Mouse (Mus musculus): ENCODE measurements around the gene Ttc30a2. TPM values are rescaled to one million over a fixed set of nuclear protein-coding genes. Genes with fewer than 3 reads are reported as not detected.
"Not testable (repeated sequence)": the region's sequence is repeated elsewhere in the genome, so short reads cannot be mapped to it uniquely, and the experiment has no call there.

Ttc30a2 gene
- polyA plus RNA-seq (2012; rRNA removed), result 0.09 and 0.11 TPM in 2 replicates

- not testable (repeated sequence) for H3K27me3 ChIP-seq (ENCODE audit: control insufficient read depth, insufficient read depth, low read length)
- 53% methylated on average over 24 of the region's 24 CpGs for WGBS
Observed at GRCm38 (mm10) chr2:75977752-75978368, at the start of gene Ttc30a2. Ttc30a2 (minus strand) TSS chr2:75978170.

GRCm38 (mm10) chr2:76016890-76017289, 38.9 kb upstream of the Ttc30a2 start:
- 37% methylated on average over 7 of the region's 7 CpGs for WGBS
- Histone ChIP-seq H3K36me3 (ENCODE audit: control insufficient read depth, insufficient read depth, low read length) (no peaks in the 10 kb centered on the region), H3K27ac (ENCODE audit: insufficient read depth, low read depth, low read length) (no peak overlapping the region), H3K27me3 (ENCODE audit: control insufficient read depth, insufficient read depth, low read length) (no peaks in the 10 kb centered on the region; the same call in 1 of the 2 replicates), H3K4me1 (ENCODE audit: control insufficient read depth, insufficient read depth, insufficient read length, low read length) (no peaks in the 10 kb centered on the region), H3K4me3 (ENCODE audit: low read depth, low read length) (no peak overlapping the region)
- no peak for TF ChIP-seq POLR2A (IDR thresholded peaks at IDR 0.05; ENCODE audit: low read depth, low read length)
- no peak for TF ChIP-seq CTCF (IDR thresholded peaks at IDR 0.05; ENCODE audit: extremely low read depth, insufficient read length, insufficient replicate concordance, low read depth, low read length)

More at GRCm38 (mm10) chr2:75977752-75978368, at the start of gene Ttc30a2:
- H3K4me3 ChIP-seq (ENCODE audit: low read depth, low read length); H3K27ac ChIP-seq (ENCODE audit: insufficient read depth, low read depth, low read length); H3K36me3 ChIP-seq (ENCODE audit: control insufficient read depth, insufficient read depth, low read length); H3K4me1 ChIP-seq (ENCODE audit: control insufficient read depth, insufficient read depth, insufficient read length, low read length): not testable (repeated sequence)

- H3K4me1 ChIP-seq (ENCODE audit: control insufficient read depth, insufficient read depth, insufficient read length, low read length), result no peaks in the 10 kb centered on the region
- 64% methylated on average over 8 of the region's 8 CpGs for WGBS
- no peak for TF ChIP-seq POLR2A (IDR thresholded peaks at IDR 0.05; ENCODE audit: low read depth, low read length)
- TF ChIP-seq CTCF (IDR thresholded peaks at IDR 0.05; ENCODE audit: extremely low read depth, insufficient read length, insufficient replicate concordance, low read depth, low read length), result no peak
- no peaks in the 10 kb centered on the region; the same call in 1 of the 2 replicates for H3K27me3 ChIP-seq (ENCODE audit: control insufficient read depth, insufficient read depth, low read length)
- no peak overlapping the region for H3K4me3 ChIP-seq (ENCODE audit: low read depth, low read length)
- H3K36me3 ChIP-seq (ENCODE audit: control insufficient read depth, insufficient read depth, low read length), result no peaks in the 10 kb centered on the region
- H3K27ac ChIP-seq (ENCODE audit: insufficient read depth, low read depth, low read length), result no peak overlapping the region
Observed at GRCm38 (mm10) chr2:76016136-76016535, 38.2 kb upstream of the Ttc30a2 start.

GRCm38 (mm10) chr2:76015460-76015859, 37.5 kb upstream of the Ttc30a2 start:
- TF ChIP-seq POLR2A (IDR thresholded peaks at IDR 0.05; ENCODE audit: low read depth, low read length) (no peak), CTCF (IDR thresholded peaks at IDR 0.05; ENCODE audit: extremely low read depth, insufficient read length, insufficient replicate concordance, low read depth, low read length) (no peak)
- WGBS, result 89% methylated on average over 7 of the region's 7 CpGs
- H3K4me3 ChIP-seq (ENCODE audit: low read depth, low read length), result no peak overlapping the region
- no peaks in the 10 kb centered on the region for H3K36me3 ChIP-seq (ENCODE audit: control insufficient read depth, insufficient read depth, low read length)
- no peak overlapping the region for H3K27ac ChIP-seq (ENCODE audit: insufficient read depth, low read depth, low read length)
- H3K27me3 ChIP-seq (ENCODE audit: control insufficient read depth, insufficient read depth, low read length), result no peaks in the 10 kb centered on the region; the same call in 1 of the 2 replicates
- no peaks in the 10 kb centered on the region for H3K4me1 ChIP-seq (ENCODE audit: control insufficient read depth, insufficient read depth, insufficient read length, low read length)

DNA sequence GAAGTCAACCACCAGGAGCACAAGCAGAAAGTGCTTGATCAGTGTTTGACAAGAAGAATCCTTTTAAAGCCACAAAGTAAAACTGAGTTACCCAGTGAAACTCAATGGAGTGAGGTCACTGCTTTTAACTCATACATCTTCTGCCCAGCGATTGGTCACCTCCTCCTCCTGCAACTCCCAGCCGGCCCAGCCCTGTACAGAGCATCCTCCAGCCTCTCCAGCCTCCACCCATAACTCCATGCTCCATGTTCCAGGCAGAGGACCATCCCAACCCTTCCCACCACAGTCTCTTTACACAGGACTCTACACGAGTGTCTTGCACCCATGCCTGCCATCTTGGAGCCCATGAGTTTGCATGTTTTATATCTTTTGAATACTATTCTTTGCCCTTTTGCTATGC, 36.7 kb upstream of the Ttc30a2 start:
- WGBS, result 84% methylated on average over 3 of the region's 3 CpGs
- no peak overlapping the region for H3K27ac ChIP-seq (ENCODE audit: insufficient read depth, low read depth, low read length)
- H3K4me3 ChIP-seq (ENCODE audit: low read depth, low read length), result no peak overlapping the region
- no peaks in the 10 kb centered on the region; the same call in 1 of the 2 replicates for H3K27me3 ChIP-seq (ENCODE audit: control insufficient read depth, insufficient read depth, low read length)
- no peaks in the 10 kb centered on the region for H3K4me1 ChIP-seq (ENCODE audit: control insufficient read depth, insufficient read depth, insufficient read length, low read length)
- no peaks in the 10 kb centered on the region for H3K36me3 ChIP-seq (ENCODE audit: control insufficient read depth, insufficient read depth, low read length)
- TF ChIP-seq CTCF (IDR thresholded peaks at IDR 0.05; ENCODE audit: extremely low read depth, insufficient read length, insufficient replicate concordance, low read depth, low read length) (no peak), POLR2A (IDR thresholded peaks at IDR 0.05; ENCODE audit: low read depth, low read length) (no peak)

DNA sequence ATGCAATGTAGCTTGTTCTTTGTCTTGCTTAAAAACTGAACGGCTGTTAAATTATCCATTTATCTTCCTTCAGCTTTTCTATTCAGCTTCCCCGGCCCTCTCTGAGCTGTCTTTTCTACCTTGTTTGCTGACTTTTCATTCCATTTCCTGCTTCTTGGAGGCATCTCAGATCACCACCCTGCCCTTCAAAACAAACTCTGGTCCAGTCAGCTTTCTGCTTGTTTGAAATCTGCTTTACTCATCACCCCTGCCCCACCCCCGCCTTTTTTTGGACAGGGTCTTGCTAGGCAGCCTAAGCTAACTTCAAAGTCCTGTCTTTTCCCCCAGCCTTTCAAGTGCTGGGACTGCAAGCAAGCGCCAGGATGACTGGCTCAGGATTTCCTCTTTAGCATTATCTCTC, 28.2 kb upstream of the Ttc30a2 start:
- Histone ChIP-seq H3K27ac (ENCODE audit: insufficient read depth, low read depth, low read length) (no peak overlapping the region), H3K27me3 (ENCODE audit: control insufficient read depth, insufficient read depth, low read length) (no peaks in the 10 kb centered on the region), H3K4me1 (ENCODE audit: control insufficient read depth, insufficient read depth, insufficient read length, low read length) (no peaks in the 10 kb centered on the region), H3K36me3 (ENCODE audit: control insufficient read depth, insufficient read depth, low read length) (no peaks in the 10 kb centered on the region), H3K4me3 (ENCODE audit: low read depth, low read length) (no peak overlapping the region)
- no peak for TF ChIP-seq CTCF (IDR thresholded peaks at IDR 0.05; ENCODE audit: extremely low read depth, insufficient read length, insufficient replicate concordance, low read depth, low read length)
- no peak for TF ChIP-seq POLR2A (IDR thresholded peaks at IDR 0.05; ENCODE audit: low read depth, low read length)
- WGBS, result 30% methylated on average over 4 of the region's 4 CpGs

GRCm38 (mm10) chr2:76002899-76003298, 24.9 kb upstream of the Ttc30a2 start:
- no peak overlapping the region for H3K4me3 ChIP-seq (ENCODE audit: low read depth, low read length)
- H3K4me1 ChIP-seq (ENCODE audit: control insufficient read depth, insufficient read depth, insufficient read length, low read length), result peaks cover 5% of the 10 kb centered on the region; the same call in 1 of the 2 replicates
- H3K27me3 ChIP-seq (ENCODE audit: control insufficient read depth, insufficient read depth, low read length), result no peaks in the 10 kb centered on the region
- no peak overlapping the region for H3K27ac ChIP-seq (ENCODE audit: insufficient read depth, low read depth, low read length)
- 60% methylated on average over 9 of the region's 9 CpGs for whole genome bisulfite sequencing
- no peaks in the 10 kb centered on the region for H3K36me3 ChIP-seq (ENCODE audit: control insufficient read depth, insufficient read depth, low read length)
- TF ChIP-seq POLR2A (IDR thresholded peaks at IDR 0.05; ENCODE audit: low read depth, low read length) (no peak), CTCF (IDR thresholded peaks at IDR 0.05; ENCODE audit: extremely low read depth, insufficient read length, insufficient replicate concordance, low read depth, low read length) (no peak)

Data from small intestine, adult 2 months (tissue).